Mouse (Mus musculus) adrenal gland, adult 10 weeks (tissue): ENCODE measurements around the gene Gm2022. TPM values are rescaled to one million over a fixed set of nuclear protein-coding genes. Genes with fewer than 3 reads are reported as not detected.

Experiments
- polyA plus RNA-seq: library from polyadenylated mRNA; stranded (reverse); fragments of 350-450 nt; fragmentation: Illumina TruSeq; extraction: RNeasy Lipid Tissue Mini Kit (QIAGEN cat#74804); gene quantifications from one replicate; pipeline ENCODE4 v1.2.3, GENCODE M21; 2014; ENCODE audit warnings: low read depth, low replicate concordance

The Gm2022 gene
- not detected for polyA plus RNA-seq

DNA sequence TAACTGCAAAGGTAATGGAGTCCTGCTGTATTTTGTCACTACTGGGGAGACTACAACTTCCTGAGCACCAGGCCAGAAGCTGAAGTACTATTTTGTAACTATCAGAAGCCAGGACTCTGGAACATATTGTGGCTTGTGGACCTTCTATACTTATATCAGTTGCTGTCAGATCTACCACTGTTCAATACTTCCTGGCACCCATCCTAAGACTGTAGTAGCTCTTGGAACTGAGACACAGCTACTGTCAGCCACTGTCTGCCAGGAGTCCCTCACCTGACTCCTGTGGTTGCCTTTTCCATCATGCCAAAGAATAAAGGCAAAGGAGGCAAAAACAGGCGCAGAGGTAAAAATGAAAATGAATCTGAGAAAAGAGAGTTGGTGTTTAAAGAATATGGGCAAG, at the start of gene Gm2022:
TSS of gene Gm2022 (plus strand) at position 301 of the 400 bp plus-strand sequence.

DNA sequence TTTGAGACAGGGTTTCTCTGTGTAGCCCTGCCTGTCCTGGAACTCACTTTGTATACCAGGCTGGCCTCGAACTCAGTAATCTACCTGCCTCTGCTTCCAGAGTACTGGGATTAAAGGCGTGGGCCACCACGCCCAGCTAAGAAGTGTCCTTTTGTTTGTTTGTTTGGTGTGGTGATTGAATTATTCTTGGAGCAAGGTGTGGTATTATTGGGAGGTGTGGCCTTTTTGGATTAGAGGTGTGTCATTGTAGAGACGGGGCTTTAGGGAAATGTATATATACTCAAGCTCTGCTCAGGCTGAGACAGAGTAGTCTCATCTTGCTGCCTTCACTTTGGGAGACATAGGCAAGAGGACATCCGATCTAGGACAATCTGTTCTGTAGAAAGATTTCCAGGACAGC, 21.4 kb upstream of the Gm2022 start, which contains the start of gene Gm2016:
TSS of gene Gm2016 (plus strand) at position 301 of the 400 bp plus-strand sequence.

GRCm38 (mm10) chr12:87919721-87920120, 24.6 kb downstream of the Gm2022 start, which contains the start of gene Gm2035:
TSS of gene Gm2035 (minus strand) at chr12:87919857.

Other genes with a start within 250 kb of the Gm2022 start
- gene Gm21319, start 119.6 kb upstream of the Gm2022 start, polyA plus RNA-seq: not detected
- not detected for gene Gm21936, start 99.9 kb upstream of the Gm2022 start, polyA plus RNA-seq
- not detected for gene BB287469, start 78.8 kb upstream of the Gm2022 start, polyA plus RNA-seq
- gene Gm2001, start 53.0 kb upstream of the Gm2022 start, polyA plus RNA-seq: not detected
- gene Gm2016, start 21.3 kb upstream of the Gm2022 start, polyA plus RNA-seq: not detected
- not detected for gene Gm2035, start 24.5 kb downstream of the Gm2022 start, polyA plus RNA-seq
- gene Gm2042, start 58.7 kb downstream of the Gm2022 start, polyA plus RNA-seq: not detected
- not detected for gene Gm2075, start 116.5 kb downstream of the Gm2022 start, polyA plus RNA-seq
- gene Gm6803, start 123.4 kb downstream of the Gm2022 start, polyA plus RNA-seq: not detected
- not detected for gene Gm2056, start 131.6 kb downstream of the Gm2022 start, polyA plus RNA-seq
- not detected for gene Gm16368, start 188.3 kb downstream of the Gm2022 start, polyA plus RNA-seq